In genomic region chr5:140647821-140648518, GRCm38 (mm10) we compare ENCODE assay signal across 7 mouse cellular contexts. TPM values are rescaled to one million over a fixed set of nuclear protein-coding genes. Genes with fewer than 3 reads are reported as not detected.
A peak's percentile ranks its signal among the peaks of the same experiment; 100 is the strongest.
DNase-seq lines count a peak whose midpoint lies in the region; ATAC-seq and TF ChIP-seq lines count a peak whose summit lies in the region.

No protein-coding gene starts in this region.

- no peaks in the 10 kb centered on the region for H3K27me3 ChIP-seq in MEL (ENCODE audit: control insufficient read depth in 1 of 2, insufficient read depth in 2 of 2, low read length in 2 of 2)
- no peaks in the 10 kb centered on the region for H3K27me3 ChIP-seq in heart, embryonic 13.5 days (replicated peaks)
- no peaks in the 10 kb centered on the region for H3K27me3 ChIP-seq in liver, embryonic 16.5 days (ENCODE audit: control insufficient read depth, insufficient read depth, low read depth, low read length)

- peak overlapping the region; percentile 65 to 94 for H3K4me3 ChIP-seq in MEL (ENCODE audit: control insufficient read depth in 1 of 2, insufficient read depth in 1 of 2, low read depth in 2 of 2, low read length in 2 of 2)
- H3K4me3 ChIP-seq in heart, embryonic 13.5 days = peak overlapping the region; percentile 75
- peak overlapping the region; percentile 89 for H3K4me3 ChIP-seq in liver, embryonic 16.5 days (ENCODE audit: low read depth, low read length)

- TF ChIP-seq POLR2A in MEL (IDR thresholded peaks at IDR 0.05; ENCODE audit: control insufficient read depth in 1 of 2, insufficient read depth in 1 of 2, low read depth in 1 of 2, low read length in 2 of 2, poor library complexity in 1 of 2) = no peak

- H3K9ac ChIP-seq in MEL (ENCODE audit: control insufficient read depth, low read depth, low read length, poor library complexity, severe bottlenecking) = peak overlapping the region; percentile 80
- peak overlapping the region; percentile 95 for H3K9ac ChIP-seq in heart, embryonic 13.5 days
- H3K9ac ChIP-seq in liver, embryonic 16.5 days (ENCODE audit: low read depth, low read length) = peak overlapping the region; percentile 91

- peak; percentile 46 for DNase-seq in CD4-positive helper T cell, adult 2 months (ENCODE audit: low read depth, low spot score)
- peak; percentile 27 for DNase-seq in MEL (ENCODE audit: low read depth, low spot score)
- DNase-seq in cerebellum, postnatal 36 days = peak; percentile 55 to 65
- peak; percentile 82 for DNase-seq in kidney, postnatal 10 days
- DNase-seq in right cerebral cortex, adult 2 months (ENCODE audit: low spot score in 2 of 2) = peak; percentile 54 to 69

- TF ChIP-seq EP300 in MEL (IDR thresholded peaks at IDR 0.05; ENCODE audit: low read depth in 1 of 2, low read length in 2 of 2) = no peak

- H3K9me3 ChIP-seq in MEL (replicated peaks; ENCODE audit: insufficient read depth, low read length) = no peaks in the 10 kb centered on the region
- H3K9me3 ChIP-seq in heart, embryonic 13.5 days = no peaks in the 10 kb centered on the region
- no peaks in the 10 kb centered on the region for H3K9me3 ChIP-seq in liver, embryonic 16.5 days (replicated peaks; ENCODE audit: control insufficient read depth, low read length)

- peaks cover 4% of the 10 kb centered on the region; the same call in 1 of the 2 replicates for H3K79me2 ChIP-seq in MEL (ENCODE audit: control insufficient read depth, insufficient read depth, low read length, poor library complexity)

- no peak for TF ChIP-seq RAD21 in MEL (IDR thresholded peaks at IDR 0.05; ENCODE audit: low read depth, low read length)

- H3K27ac ChIP-seq in MEL (ENCODE audit: control insufficient read depth, low read depth, low read length) = no peak overlapping the region
- H3K27ac ChIP-seq in heart, embryonic 13.5 days (replicated peaks) = peak overlapping the region; percentile 96
- peak overlapping the region; percentile 69 for H3K27ac ChIP-seq in liver, embryonic 16.5 days (ENCODE audit: low read length)

- peaks cover 0 to 18% of the 10 kb centered on the region in 2 experiments; a peak in 2 of 4 replicates for H3K36me3 ChIP-seq in MEL (ENCODE audit: control insufficient read depth in 1 of 2, insufficient read depth in 2 of 2, low read length in 2 of 2)
- peaks cover 38% of the 10 kb centered on the region for H3K36me3 ChIP-seq in heart, embryonic 13.5 days
- H3K36me3 ChIP-seq in liver, embryonic 16.5 days (ENCODE audit: control insufficient read depth, insufficient read depth) = no peaks in the 10 kb centered on the region

- H3K4me2 ChIP-seq in heart, embryonic 13.5 days = peak overlapping the region; percentile 87
- peak overlapping the region; percentile 98 for H3K4me2 ChIP-seq in liver, embryonic 16.5 days (ENCODE audit: low read depth, low read length)

- H3K4me1 ChIP-seq in MEL (ENCODE audit: control insufficient read depth in 1 of 2, insufficient read depth in 2 of 2, low read length in 2 of 2) = peaks cover 11 to 30% of the 10 kb centered on the region in 2 experiments
- H3K4me1 ChIP-seq in heart, embryonic 13.5 days = peaks cover 77% of the 10 kb centered on the region
- H3K4me1 ChIP-seq in liver, embryonic 16.5 days (ENCODE audit: control insufficient read depth, low read depth, low read length) = peaks cover 68% of the 10 kb centered on the region

- peak; percentile 3; the same call in 1 of the 2 replicates for ATAC-seq in heart, embryonic 13.5 days (ENCODE audit: extremely low read depth, insufficient number of reproducible peaks, low FRiP score, low TSS enrichment)
- no peak for ATAC-seq in liver, embryonic 16.5 days (ENCODE audit: low read depth)

- no peak for TF ChIP-seq CTCF in MEL (IDR thresholded peaks at IDR 0.05 in 2 of 3, conservative IDR thresholded peaks at IDR 0.05 in 1 of 3; ENCODE audit: control insufficient read depth in 1 of 3, insufficient read depth in 1 of 3, low read depth in 2 of 3, low read length in 3 of 3, poor library complexity in 1 of 3, severe bottlenecking in 1 of 3)

- WGBS in heart, embryonic 13.5 days = 4% methylated on average over 13 of the region's 13 CpGs
- WGBS in liver, embryonic 16.5 days (ENCODE audit: insufficient replicate concordance) = 13% methylated on average over 13 of the region's 13 CpGs

TF ChIP-seq in MEL, 35 proteins besides CTCF, POLR2A, EP300 and RAD21:
- TF ChIP-seq MYB (IDR thresholded peaks at IDR 0.05; ENCODE audit: low read depth, low read length) = no peak
- TF ChIP-seq KAT2A (conservative IDR thresholded peaks at IDR 0.05; ENCODE audit: low read depth, low read length) = no peak
- no peak for TF ChIP-seq BHLHE40 (IDR thresholded peaks at IDR 0.05; ENCODE audit: borderline replicate concordance, low read depth, low read length)
- no peak for TF ChIP-seq RCOR1 (IDR thresholded peaks at IDR 0.05; ENCODE audit: low read depth, low read length)
- no peak for TF ChIP-seq ETS1 (IDR thresholded peaks at IDR 0.05; ENCODE audit: low read depth, low read length)

RNA-seq across cellular contexts. Expression of gene Ttyh3, which starts 0.9 kb away (rescaled TPM):
- 4.6 and 5.9 TPM in 2 replicates for total RNA-seq in MEL (2012; rRNA removed)
- polyA plus RNA-seq in MEL (2012; ENCODE audit: insufficient read depth in 1 of 2, insufficient read length in 2 of 2, low read depth in 1 of 2, low replicate concordance in 2 of 2, missing spikeins in 1 of 2) = 10 to 100 TPM in 1 of 2 experiments, not detected in 1; 35.7 TPM
- polyA plus RNA-seq in heart, embryonic 13.5 days (2015; fragmentation: Nextera tagmentation; extraction: Ambion mirVana) = 25.0 and 25.4 TPM in 2 replicates
- 4.5 and 5.6 TPM in 2 replicates for polyA plus RNA-seq in liver, embryonic 16.5 days (2015; fragmentation: Nextera tagmentation; extraction: Ambion mirVana)

RNA-seq across cellular contexts. Expression of gene Lfng, which starts 40.9 kb away (rescaled TPM):
- total RNA-seq in MEL (2012; rRNA removed) = 8.6 and 14.1 TPM in 2 replicates
- polyA plus RNA-seq in MEL (2012; ENCODE audit: insufficient read depth in 1 of 2, insufficient read length in 2 of 2, low read depth in 1 of 2, low replicate concordance in 2 of 2, missing spikeins in 1 of 2) = 10 to 100 TPM in 1 of 2 experiments, not detected in 1; 11.2 TPM
- polyA plus RNA-seq in heart, embryonic 13.5 days (2015; fragmentation: Nextera tagmentation; extraction: Ambion mirVana) = 3.3 and 3.5 TPM in 2 replicates
- 8.3 and 9.7 TPM in 2 replicates for polyA plus RNA-seq in liver, embryonic 16.5 days (2015; fragmentation: Nextera tagmentation; extraction: Ambion mirVana)

RNA-seq across cellular contexts. Expression of gene Iqce, which starts 54.2 kb away (rescaled TPM):
- total RNA-seq in MEL (2012; rRNA removed) = 6.4 and 7.3 TPM in 2 replicates
- polyA plus RNA-seq in MEL (2012; ENCODE audit: insufficient read depth in 1 of 2, insufficient read length in 2 of 2, low read depth in 1 of 2, low replicate concordance in 2 of 2, missing spikeins in 1 of 2) = 10 to 100 TPM in 1 of 2 experiments, not detected in 1; 21.2 TPM
- polyA plus RNA-seq in heart, embryonic 13.5 days (2015; fragmentation: Nextera tagmentation; extraction: Ambion mirVana) = 8.0 and 10.3 TPM in 2 replicates
- 4.1 and 5.2 TPM in 2 replicates for polyA plus RNA-seq in liver, embryonic 16.5 days (2015; fragmentation: Nextera tagmentation; extraction: Ambion mirVana)

RNA-seq across cellular contexts. Expression of gene Brat1, which starts 56.8 kb away (rescaled TPM):
- 11.6 and 13.7 TPM in 2 replicates for total RNA-seq in MEL (2012; rRNA removed)
- polyA plus RNA-seq in MEL (2012; ENCODE audit: insufficient read depth in 1 of 2, insufficient read length in 2 of 2, low read depth in 1 of 2, low replicate concordance in 2 of 2, missing spikeins in 1 of 2) = 10 to 100 TPM in 1 of 2 experiments, not detected in 1; 14.2 TPM
- polyA plus RNA-seq in heart, embryonic 13.5 days (2015; fragmentation: Nextera tagmentation; extraction: Ambion mirVana) = 12.9 and 13.9 TPM in 2 replicates
- polyA plus RNA-seq in liver, embryonic 16.5 days (2015; fragmentation: Nextera tagmentation; extraction: Ambion mirVana) = 7.2 and 7.8 TPM in 2 replicates

Comparison
In these comparisons a context has a peak if more than half of its experiments do, and no peak if none do; other contexts are left out.
1. DNase-seq: peak in every context shown above with its lines; median percentile 82 in kidney, postnatal 10 days; 62 in right cerebral cortex, adult 2 months; 60 in cerebellum, postnatal 36 days; 46 in CD4-positive helper T cell, adult 2 months; 27 in MEL.